8 mouse cellular contexts compared by ENCODE assay signal in genomic region chrX:52911587-52912371, GRCm38 (mm10). TPM values are rescaled to one million over a fixed set of nuclear protein-coding genes. Genes with fewer than 3 reads are reported as not detected.
DNase-seq lines count a peak whose midpoint lies in the region; ATAC-seq and TF ChIP-seq lines count a peak whose summit lies in the region.

Gene Phf6, plus strand, starts transcription at chrX:52912266.

- H3K9ac ChIP-seq in forebrain, embryonic 13.5 days, result peak within 1 kb of the TSS; percentile 85
- peak within 1 kb of the TSS; percentile 70 for H3K9ac ChIP-seq in neural tube, embryonic 15.5 days (replicated peaks)

- 17% methylated on average over 44 of the region's 54 CpGs for WGBS in forebrain, embryonic 13.5 days
- WGBS in neural tube, embryonic 15.5 days, result 21% methylated on average over 54 of the region's 54 CpGs

- H3K27ac ChIP-seq in forebrain, embryonic 13.5 days, result peak within 1 kb of the TSS; percentile 98
- peak within 1 kb of the TSS; percentile 96 for H3K27ac ChIP-seq in neural tube, embryonic 15.5 days (replicated peaks)

- DNase-seq in c-Kit-positive CD71-positive TER-119-positive erythroid progenitor cells, embryonic 14.5 days (ENCODE audit: low spot score), result peak; percentile 81
- peak; percentile 91 for DNase-seq in heart, postnatal 10 days
- peak; percentile 86 for DNase-seq in layer of hippocampus, adult 11-12 months (ENCODE audit: low spot score)
- DNase-seq in lung, adult 18-20 months, result peak; percentile 89 to 91
- peak; percentile 90 for DNase-seq in testis, postnatal 14 days (ENCODE audit: low spot score)

- H3K4me1 ChIP-seq in E14TG2a.4 (replicated peaks; ENCODE audit: low read depth, low read length), result peaks cover 18% of the 10 kb centered on the region
- H3K4me1 ChIP-seq in forebrain, embryonic 13.5 days, result no peaks in the 10 kb centered on the region
- H3K4me1 ChIP-seq in neural tube, embryonic 15.5 days, result no peaks in the 10 kb centered on the region

- TF ChIP-seq CTCF in E14TG2a.4 (conservative IDR thresholded peaks at IDR 0.05; ENCODE audit: low read length), result no peak

- H3K4me3 ChIP-seq in E14TG2a.4 (replicated peaks; ENCODE audit: low read length), result peak within 1 kb of the TSS; percentile 85
- peak within 1 kb of the TSS; percentile 60 for H3K4me3 ChIP-seq in forebrain, embryonic 13.5 days
- peak within 1 kb of the TSS; percentile 58 for H3K4me3 ChIP-seq in neural tube, embryonic 15.5 days (replicated peaks)

- H3K36me3 ChIP-seq in E14TG2a.4 (ENCODE audit: insufficient read depth, low read length), result no peaks in the 10 kb centered on the region
- H3K36me3 ChIP-seq in forebrain, embryonic 13.5 days (ENCODE audit: poor library complexity, severe bottlenecking), result no peaks in the 10 kb centered on the region
- H3K36me3 ChIP-seq in neural tube, embryonic 15.5 days, result no peaks in the 10 kb centered on the region

- intact Hi-C loops in heart, postnatal 10 days (cut with DNase I), result no loop called here

- ATAC-seq in forebrain, embryonic 13.5 days, result peak; percentile 99
- ATAC-seq in neural tube, embryonic 15.5 days (ENCODE audit: low FRiP score), result peak; percentile 99

- 0 out of 2 replicates have a peak, but pooled peaks cover 3% of the 10 kb centered on the region for H3K27me3 ChIP-seq in E14TG2a.4 (ENCODE audit: insufficient read depth, low read length)
- no peaks in the 10 kb centered on the region for H3K27me3 ChIP-seq in forebrain, embryonic 13.5 days
- no peaks in the 10 kb centered on the region for H3K27me3 ChIP-seq in neural tube, embryonic 15.5 days (replicated peaks)

- peak within 1 kb of the TSS; percentile 59 for H3K4me2 ChIP-seq in forebrain, embryonic 13.5 days
- H3K4me2 ChIP-seq in neural tube, embryonic 15.5 days, result peak within 1 kb of the TSS; percentile 51

- H3K9me3 ChIP-seq in E14TG2a.4 (ENCODE audit: low read length), result no peaks in the 10 kb centered on the region
- H3K9me3 ChIP-seq in forebrain, embryonic 13.5 days (replicated peaks), result no peaks in the 10 kb centered on the region
- no peaks in the 10 kb centered on the region for H3K9me3 ChIP-seq in neural tube, embryonic 15.5 days (replicated peaks)

RNA-seq across cellular contexts. Expression of gene Phf6, which starts in this region (rescaled TPM):
- polyA plus RNA-seq in forebrain, embryonic 13.5 days (2015; fragmentation: Nextera tagmentation; extraction: Ambion mirVana), result 99.4 and 102 TPM in 2 replicates
- total RNA-seq in heart, postnatal 10 days (2021), result 1 to 10 TPM; 7.6 to 8.1 TPM
- polyA plus RNA-seq in neural tube, embryonic 15.5 days (2015; fragmentation: Nextera tagmentation; extraction: Ambion mirVana), result 49.0 and 50.2 TPM in 2 replicates

Comparison
In these comparisons a context has a peak if more than half of its experiments do, and no peak if none do; other contexts are left out.
1. Peak in every context shown above with its lines: DNase-seq, ATAC-seq, H3K4me3 ChIP-seq and H3K27ac ChIP-seq.